Mouse (Mus musculus) heart, embryonic 10.5 days (tissue): ENCODE results near the gene Prkar2b. TPM values are rescaled to one million over a fixed set of nuclear protein-coding genes. Genes with fewer than 3 reads are reported as not detected.

ENCODE experiments used
- DNase-seq: peaks from one replicate; pipeline ENCODE4 v3.0.0-alpha.2; 2017; ENCODE audit warnings: low spot score
- H3K27ac ChIP-seq: fragments of 300-500 bp; sonication (generic); 2 replicates; pipeline ENCODE4 v1.5.1; 2016; ENCODE audit warnings: mild to moderate bottlenecking
- H3K27me3 ChIP-seq: fragments of 300-500 bp; sonication (generic); 2 replicates; pipeline ENCODE4 v1.6.1; 2016; ENCODE audit warnings: mild to moderate bottlenecking; ENCODE audit not compliant: poor library complexity, insufficient read depth, severe bottlenecking
- H3K36me3 ChIP-seq: fragments of 300-500 bp; sonication (generic); 2 replicates; pipeline ENCODE4 v1.6.1; 2016; ENCODE audit warnings: mild to moderate bottlenecking, moderate library complexity
- H3K4me1 ChIP-seq: fragments of 300-500 bp; sonication (generic); 2 replicates; pipeline ENCODE4 v1.6.1; 2016; ENCODE audit warnings: mild to moderate bottlenecking
- H3K4me3 ChIP-seq: fragments of 300-500 bp; sonication (generic); 2 replicates; pipeline ENCODE4 v1.5.1; 2016; ENCODE audit warnings: mild to moderate bottlenecking, moderate library complexity
- H3K9me3 ChIP-seq: fragments of 300-500 bp; sonication (generic); 2 replicates; pipeline ENCODE4 v1.6.1; 2016; ENCODE audit warnings: mild to moderate bottlenecking, moderate library complexity
- WGBS: fragments of 180-500 bp; shearing (Covaris S2); methylation state at CpG from one replicate; pipeline ENCODE4 v1.1.7; 2016; 5-methylcytosine and 5-hydroxymethylcytosine counted together
- polyA plus RNA-seq: library from polyadenylated mRNA; unstranded; fragments of >200 nt; fragmentation: Nextera tagmentation; extraction: Ambion mirVana; gene quantifications from 2 replicates; pipeline ENCODE4 v1.2.1, GENCODE M21; 2016

The Prkar2b gene
- polyA plus RNA-seq, 1 experiment from 2014 or later: 28.2 TPM

DNA sequence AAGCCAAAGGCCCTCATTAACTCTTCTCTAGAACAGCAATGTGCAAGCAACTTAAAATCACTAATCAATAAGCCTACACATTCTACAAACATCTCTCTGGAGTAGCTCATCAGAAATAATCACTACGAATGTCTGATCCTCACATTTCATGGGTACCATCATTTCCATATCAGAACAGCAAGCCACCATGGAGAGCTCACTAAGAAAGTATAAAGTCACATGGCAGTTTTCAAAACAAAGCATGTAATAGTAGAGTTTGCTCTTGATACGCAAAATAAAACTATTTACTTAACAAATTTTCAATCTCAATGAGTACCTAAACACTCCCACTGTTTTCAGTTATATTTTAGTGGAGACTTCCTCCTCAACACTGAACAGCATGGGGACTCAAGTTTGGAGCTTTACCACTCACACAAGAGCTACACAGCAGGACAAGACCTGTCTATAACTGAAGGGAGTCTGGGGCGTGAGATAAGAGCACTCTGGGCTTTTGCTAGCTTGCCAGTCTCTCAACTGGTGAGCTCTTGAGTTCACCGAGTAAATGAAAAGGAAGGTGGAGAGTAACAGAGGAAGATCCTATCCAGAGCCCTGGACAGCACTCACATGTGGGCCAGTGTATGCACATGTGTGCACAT is 118.0 kb downstream of the Prkar2b start:
- WGBS: 72% methylated on average over 4 of the region's 4 CpGs
- Histone ChIP-seq H3K27ac (no peak overlapping the region), H3K36me3 (peaks cover 48% of the 10 kb centered on the region)

GRCm38 (mm10) chr12:31939026-31939425 is 122.1 kb downstream of the Prkar2b start:
- H3K4me1 ChIP-seq: no peaks in the 10 kb centered on the region
- no peak overlapping the region for H3K4me3 ChIP-seq
- no peak overlapping the region for H3K27ac ChIP-seq
- DNase-seq: no peak
- no peaks in the 10 kb centered on the region for H3K9me3 ChIP-seq
- peaks cover 87% of the 10 kb centered on the region for H3K36me3 ChIP-seq
- H3K27me3 ChIP-seq: no peaks in the 10 kb centered on the region

More for the DNA sequence above, 118.0 kb downstream of the Prkar2b start:
- Histone ChIP-seq H3K4me3 (no peak overlapping the region), H3K4me1 (no peaks in the 10 kb centered on the region), H3K27me3 (no peaks in the 10 kb centered on the region), H3K9me3 (no peaks in the 10 kb centered on the region)
- no peak for DNase-seq

DNA sequence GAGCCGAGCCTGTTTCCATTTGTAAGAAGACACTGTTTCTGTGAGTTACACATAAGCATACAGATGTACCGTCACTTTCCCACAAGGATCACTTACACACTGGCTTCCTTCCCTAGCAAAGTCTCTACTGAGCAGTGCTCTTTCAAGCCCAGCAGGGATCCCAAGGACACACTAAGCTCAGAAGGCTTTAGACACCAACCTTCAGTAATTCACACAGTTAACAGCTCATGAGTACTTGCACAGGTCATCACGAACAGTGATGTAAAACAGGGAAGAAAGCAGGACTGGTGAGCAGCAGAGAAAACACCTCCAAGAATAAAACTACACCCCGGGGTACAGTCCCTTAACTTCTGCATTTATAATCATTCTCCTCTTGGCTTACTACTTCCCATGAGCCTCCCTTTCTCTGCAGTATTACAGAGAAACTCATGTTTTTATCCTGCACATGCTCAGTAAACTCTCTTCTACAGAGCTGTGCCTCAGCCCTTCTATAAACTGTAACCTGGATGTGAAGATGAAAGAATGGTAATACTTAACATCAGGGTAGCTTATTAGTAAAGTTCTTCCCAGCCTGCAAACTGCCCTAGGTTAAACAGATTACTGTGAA is 122.6 kb downstream of the Prkar2b start:
- 93% methylated on average over 4 of the region's 4 CpGs for WGBS
- Histone ChIP-seq H3K36me3 (peaks cover 86% of the 10 kb centered on the region), H3K4me3 (no peak overlapping the region), H3K4me1 (no peaks in the 10 kb centered on the region), H3K27me3 (no peaks in the 10 kb centered on the region), H3K9me3 (no peaks in the 10 kb centered on the region), H3K27ac (no peak overlapping the region)
- no peak for DNase-seq

GRCm38 (mm10) chr12:31937613-31938012 is 123.5 kb downstream of the Prkar2b start:
- Histone ChIP-seq H3K4me1 (no peaks in the 10 kb centered on the region), H3K9me3 (no peaks in the 10 kb centered on the region), H3K27ac (no peak overlapping the region), H3K4me3 (no peak overlapping the region), H3K36me3 (peaks cover 85% of the 10 kb centered on the region), H3K27me3 (no peaks in the 10 kb centered on the region)
- DNase-seq: no peak
- 90% methylated on average over 3 of the region's 3 CpGs for WGBS

GRCm38 (mm10) chr12:31936657-31937300 is 124.3 kb downstream of the Prkar2b start:
- H3K4me3 ChIP-seq: no peak overlapping the region

DNA sequence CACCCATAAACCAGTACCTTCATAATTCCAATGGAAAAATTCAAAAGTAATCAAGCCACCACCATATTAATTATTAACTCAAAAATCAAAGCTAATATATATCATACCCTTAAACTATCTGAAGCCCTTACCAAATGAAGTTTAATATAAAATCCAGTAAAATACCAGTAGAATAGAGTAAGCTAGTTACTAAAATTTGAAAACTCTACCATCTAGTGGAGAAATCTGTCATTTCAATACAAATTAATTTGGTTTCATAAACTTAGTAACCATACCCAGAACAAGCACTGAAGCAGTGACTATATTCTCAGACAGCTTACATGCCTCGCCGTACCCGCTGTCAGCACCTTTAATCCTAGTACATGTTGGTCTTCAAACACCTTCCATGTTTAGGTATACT is 129.3 kb downstream of the Prkar2b start:
- Histone ChIP-seq H3K4me3 (no peak overlapping the region), H3K4me1 (no peaks in the 10 kb centered on the region), H3K36me3 (peaks cover 84% of the 10 kb centered on the region), H3K27ac (no peak overlapping the region), H3K9me3 (no peaks in the 10 kb centered on the region), H3K27me3 (no peaks in the 10 kb centered on the region)
- no peak for DNase-seq
- WGBS: 96% methylated on average over 3 of the region's 3 CpGs

More at GRCm38 (mm10) chr12:31936657-31937300, 124.3 kb downstream of the Prkar2b start:
- Histone ChIP-seq H3K36me3 (peaks cover 85% of the 10 kb centered on the region), H3K4me1 (no peaks in the 10 kb centered on the region), H3K27ac (no peak overlapping the region), H3K9me3 (no peaks in the 10 kb centered on the region), H3K27me3 (no peaks in the 10 kb centered on the region)
- 48% methylated on average over 6 of the region's 6 CpGs for WGBS
- DNase-seq: no peak

DNA sequence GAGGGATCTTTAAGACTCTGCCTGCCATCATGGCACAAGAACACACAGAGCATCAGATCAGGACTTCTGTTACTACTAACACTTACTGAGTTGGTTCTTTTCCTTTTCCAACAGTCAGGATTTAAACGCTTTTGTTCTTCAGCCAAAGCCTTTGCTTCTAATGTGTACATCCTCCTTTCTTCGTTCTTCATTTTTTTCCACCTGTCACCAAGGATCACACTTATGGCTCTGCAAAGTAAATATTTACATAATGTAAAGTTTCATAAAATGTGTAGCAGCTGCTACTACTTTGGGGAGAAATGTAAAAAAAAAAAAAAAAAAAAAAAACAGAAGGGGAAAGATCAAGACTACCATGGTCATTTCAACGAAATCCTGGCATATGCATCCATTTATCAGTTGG is 132.6 kb downstream of the Prkar2b start:
- Histone ChIP-seq H3K9me3 (no peaks in the 10 kb centered on the region), H3K27me3 (no peaks in the 10 kb centered on the region), H3K36me3 (peaks cover 77% of the 10 kb centered on the region), H3K4me1 (no peaks in the 10 kb centered on the region), H3K27ac (no peak overlapping the region), H3K4me3 (no peak overlapping the region)
- no peak for DNase-seq
- 87% methylated on average over 3 of the region's 3 CpGs for WGBS

GRCm38 (mm10) chr12:31926661-31927061 is 134.4 kb downstream of the Prkar2b start:
- H3K27me3 ChIP-seq: no peaks in the 10 kb centered on the region
- DNase-seq: peak; percentile 80
- WGBS: 63% methylated on average over 4 of the region's 4 CpGs
- H3K9me3 ChIP-seq: no peaks in the 10 kb centered on the region
- H3K4me3 ChIP-seq: no peak overlapping the region
- H3K4me1 ChIP-seq: no peaks in the 10 kb centered on the region
- no peak overlapping the region for H3K27ac ChIP-seq
- peaks cover 66% of the 10 kb centered on the region for H3K36me3 ChIP-seq

DNA sequence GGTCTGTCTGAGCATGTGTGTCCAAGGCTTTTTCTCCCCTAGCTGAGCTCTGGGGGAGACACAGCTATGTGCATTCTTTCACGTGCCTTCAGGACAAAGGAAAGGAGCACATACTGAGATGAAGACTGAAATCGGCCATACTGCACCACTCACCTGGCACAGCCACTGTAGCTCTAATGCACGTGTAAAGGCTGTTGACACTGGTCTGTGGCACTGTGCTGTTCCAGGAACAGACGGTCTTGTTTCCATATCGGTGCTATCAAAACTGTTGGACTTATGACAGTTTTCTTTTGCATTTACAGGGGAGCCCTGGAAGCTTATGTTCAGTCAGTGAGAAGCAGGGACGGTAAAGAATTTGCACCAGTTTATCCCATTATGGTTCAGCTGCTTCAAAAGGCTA is 135.8 kb downstream of the Prkar2b start:
- Histone ChIP-seq H3K27ac (no peak overlapping the region), H3K9me3 (no peaks in the 10 kb centered on the region), H3K4me3 (no peak overlapping the region), H3K4me1 (no peaks in the 10 kb centered on the region), H3K27me3 (no peaks in the 10 kb centered on the region), H3K36me3 (peaks cover 61% of the 10 kb centered on the region)
- WGBS: 89% methylated on average over 6 of the region's 6 CpGs
- DNase-seq: no peak

DNA sequence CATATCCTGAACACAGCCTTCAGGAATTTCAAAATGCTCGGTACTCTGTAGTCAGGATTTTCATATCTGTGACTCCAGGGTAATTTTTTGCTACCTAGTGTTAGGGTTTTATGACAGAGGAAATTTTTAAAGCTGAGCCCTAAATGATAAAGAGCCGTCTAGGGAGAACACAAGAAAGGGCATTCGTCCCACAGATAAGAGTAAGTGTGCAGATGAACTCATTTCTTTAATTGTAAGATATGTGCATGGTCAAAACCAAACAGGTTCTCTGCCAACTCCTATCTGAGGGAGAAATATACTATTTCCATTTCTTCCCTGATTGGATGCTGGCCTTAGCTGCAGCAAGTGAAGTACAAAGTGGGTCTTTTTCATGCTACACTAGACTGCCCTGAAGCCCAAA is 137.0 kb downstream of the Prkar2b start:
- Histone ChIP-seq H3K36me3 (peaks cover 58% of the 10 kb centered on the region), H3K9me3 (no peaks in the 10 kb centered on the region)
- 75% methylated on average over 3 of the region's 3 CpGs for WGBS

GRCm38 (mm10) chr12:31920464-31921405 is 140.4 kb downstream of the Prkar2b start:
- Histone ChIP-seq H3K4me3 (no peak overlapping the region), H3K27ac (no peak overlapping the region), H3K36me3 (peaks cover 33% of the 10 kb centered on the region), H3K9me3 (no peaks in the 10 kb centered on the region), H3K4me1 (peaks cover 7% of the 10 kb centered on the region), H3K27me3 (no peaks in the 10 kb centered on the region)
- DNase-seq: no peak
- 84% methylated on average over 18 of the region's 18 CpGs for WGBS

More for the DNA sequence above, 137.0 kb downstream of the Prkar2b start:
- Histone ChIP-seq H3K27ac (no peak overlapping the region), H3K4me3 (no peak overlapping the region), H3K27me3 (no peaks in the 10 kb centered on the region), H3K4me1 (no peaks in the 10 kb centered on the region)
- DNase-seq: no peak

DNA sequence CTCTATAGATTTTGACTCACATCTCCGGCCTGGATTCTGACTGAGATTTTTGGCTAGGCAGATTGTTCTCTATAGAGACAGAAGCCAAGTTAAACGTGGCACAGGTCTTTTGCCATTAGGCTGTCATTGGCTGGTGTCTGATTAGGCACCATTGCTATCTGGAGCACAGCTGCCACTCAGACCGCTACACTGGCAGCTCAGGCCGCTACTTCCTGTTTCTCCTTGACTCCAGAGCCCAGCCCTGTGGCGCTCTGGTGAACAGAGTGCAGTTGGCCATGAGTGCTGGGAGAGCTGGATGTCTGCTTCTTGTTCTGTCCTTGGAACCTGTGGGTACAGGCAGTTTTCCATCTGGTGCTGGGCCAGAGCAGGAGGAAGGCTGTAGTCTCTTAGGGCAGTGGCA is 143.9 kb downstream of the Prkar2b start:
- WGBS: 53% methylated on average over 5 of the region's 5 CpGs
- peaks cover 17% of the 10 kb centered on the region; the same call in 1 of the 2 replicates for H3K36me3 ChIP-seq
- no peaks in the 10 kb centered on the region for H3K9me3 ChIP-seq
- H3K4me3 ChIP-seq: no peak overlapping the region
- peak; percentile 76 for DNase-seq
- peaks cover 21% of the 10 kb centered on the region for H3K4me1 ChIP-seq
- no peaks in the 10 kb centered on the region for H3K27me3 ChIP-seq
- H3K27ac ChIP-seq: peak overlapping the region; percentile 56; the same call in 1 of the 2 replicates
